Mouse (Mus musculus) heart, postnatal 0 days (tissue): Measurements from ENCODE around the gene Dlec1.

Experiments
- CTCF ChIP-seq: IDR thresholded peaks from 2 replicates; pipeline ENCODE4 v1.5.1; 2016; ENCODE audit warnings: antibody characterized with exemption, control low read depth, low read depth
- EP300 ChIP-seq: IDR thresholded peaks from 2 replicates; pipeline ENCODE4 v1.6.1; 2016; ENCODE audit warnings: antibody characterized with exemption, low read depth

DNA sequence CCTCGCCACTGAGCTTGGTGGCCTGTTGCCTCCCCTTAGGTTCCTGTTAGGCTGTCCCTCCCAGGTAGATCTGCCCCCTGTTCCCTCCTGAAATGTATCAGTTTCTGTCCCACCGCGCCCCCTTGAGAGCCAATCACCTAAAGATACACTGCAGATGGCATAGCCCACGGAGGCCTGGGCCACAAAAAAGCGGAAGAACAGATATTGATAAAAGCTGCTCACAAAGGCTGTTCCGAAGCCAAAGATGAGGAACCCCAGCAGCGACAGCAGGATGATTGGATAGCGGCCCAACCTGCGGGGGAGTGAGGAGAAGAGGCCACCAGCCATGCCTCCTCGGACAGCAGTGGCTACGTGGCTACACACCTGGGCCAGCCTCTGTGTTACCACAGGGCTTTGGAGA, 77.0 kb downstream of the Dlec1 start:
- no peak for TF ChIP-seq CTCF
- TF ChIP-seq EP300 = no peak
